Mouse (Mus musculus) bone marrow macrophage, adult 2 months (primary cell): ENCODE results near the gene Fcgr2b.

Source experiments
- CTCF ChIP-seq: IDR thresholded peaks from 2 replicates; pipeline ENCODE4 v1.5.1; 2012; ENCODE audit warnings: low read depth, mild to moderate bottlenecking, low read length, moderate library complexity
- POLR2A ChIP-seq: IDR thresholded peaks from 2 replicates; pipeline ENCODE4 v1.6.1; 2012; ENCODE audit warnings: mild to moderate bottlenecking, low read depth, low read length, borderline replicate concordance

DNA sequence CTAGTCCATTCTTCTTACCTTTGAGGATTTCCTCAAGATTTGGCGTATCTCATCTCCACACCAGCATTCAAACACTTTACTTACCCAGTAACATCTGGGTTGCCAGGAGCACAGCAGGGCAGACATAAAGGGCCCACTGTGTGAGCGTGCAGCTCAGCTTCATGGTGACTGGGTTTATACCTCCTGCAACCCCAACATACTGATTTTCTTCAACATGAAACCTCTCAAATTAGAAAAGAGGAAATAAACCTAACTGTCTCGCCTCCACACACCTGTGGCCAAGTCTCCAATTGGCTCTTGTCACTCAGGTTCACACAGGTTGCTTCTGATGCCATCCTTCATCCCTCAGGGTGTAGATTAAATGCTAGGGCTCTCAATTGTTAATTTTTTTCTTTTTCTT is 49.0 kb downstream of the Fcgr2b start, which contains the start of gene Fcrla:
- TF ChIP-seq CTCF (no peak), POLR2A (no peak)
